Mouse (Mus musculus) ES-E14 (cell line): ENCODE measurements around the gene Dmbt1.
"Not testable (repeated sequence)": the region's sequence is repeated elsewhere in the genome, so short reads cannot be mapped to it uniquely, and the experiment has no call there.

Experiments
- CHD2 ChIP-seq: IDR thresholded peaks from 2 replicates; pipeline ENCODE4 v1.6.1; 2014; ENCODE audit warnings: mild to moderate bottlenecking, low read depth, low read length, inconsistent platforms
- HCFC1 ChIP-seq: IDR thresholded peaks from 2 replicates; pipeline ENCODE4 v1.6.1; 2012; ENCODE audit warnings: low read length, inconsistent platforms, borderline replicate concordance; ENCODE audit not compliant: insufficient read depth
- MAFK ChIP-seq: IDR thresholded peaks from 2 replicates; pipeline ENCODE4 v1.6.1; 2014; ENCODE audit warnings: mild to moderate bottlenecking, low read depth, low read length, inconsistent platforms; ENCODE audit not compliant: insufficient read depth
- ZNF384 ChIP-seq: IDR thresholded peaks from 2 replicates; pipeline ENCODE4 v1.6.1; 2012; ENCODE audit warnings: low read depth, low read length, inconsistent platforms

DNA sequence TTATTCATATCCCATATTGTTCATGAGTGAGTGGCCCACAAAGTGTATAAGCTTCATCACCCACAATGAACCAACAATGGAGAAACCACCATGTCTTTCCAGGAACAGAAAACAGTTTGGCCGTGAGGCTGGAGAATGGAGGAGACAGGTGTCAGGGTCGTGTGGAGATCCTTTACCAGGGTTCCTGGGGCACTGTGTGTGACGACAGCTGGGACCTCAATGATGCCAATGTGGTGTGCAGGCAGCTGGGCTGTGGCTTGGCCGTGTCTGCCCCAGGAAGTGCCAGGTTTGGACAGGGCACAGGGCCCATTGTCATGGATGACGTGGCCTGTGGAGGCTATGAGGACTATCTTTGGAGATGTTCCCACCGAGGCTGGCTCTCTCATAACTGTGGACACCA is 42.2 kb downstream of the Dmbt1 start:
- not testable (repeated sequence) for TF ChIP-seq MAFK, ZNF384, HCFC1, CHD2
